Mouse (Mus musculus) kidney, adult 11 months (tissue): ENCODE data around the gene Tyms.
A peak's percentile ranks its signal among the peaks of the same experiment; 100 is the strongest.

Experiments used
- DNase-seq: peaks from one replicate; pipeline ENCODE4 v3.0.0; 2022

The Tyms gene

GRCm38 (mm10) chr5:30072825-30073821 is at the start of gene Tyms:
Tyms (minus strand) TSS chr5:30073617.
- DNase-seq: peak; percentile 73

- DNase-seq: no peak
Observed at GRCm38 (mm10) chr5:30122481-30122880, 49.1 kb upstream of the Tyms start.

GRCm38 (mm10) chr5:30120106-30120505 is 46.7 kb upstream of the Tyms start:
- DNase-seq: peak; percentile 73

- DNase-seq: peak; percentile 54
Observed at GRCm38 (mm10) chr5:30119163-30119562, 45.7 kb upstream of the Tyms start.

GRCm38 (mm10) chr5:30118018-30118417 is 44.6 kb upstream of the Tyms start:
- no peak for DNase-seq

- no peak for DNase-seq
Observed at GRCm38 (mm10) chr5:30115718-30116117, 42.3 kb upstream of the Tyms start.

- no peak for DNase-seq
Observed at GRCm38 (mm10) chr5:30114761-30115140, 41.3 kb upstream of the Tyms start.

- no peak for DNase-seq
Observed at GRCm38 (mm10) chr5:30113881-30114760, 40.7 kb upstream of the Tyms start.

GRCm38 (mm10) chr5:30112533-30113068 is 39.2 kb upstream of the Tyms start:
- DNase-seq: no peak

- no peak for DNase-seq
Observed at GRCm38 (mm10) chr5:30111771-30112170, 38.4 kb upstream of the Tyms start.

GRCm38 (mm10) chr5:30111126-30111525 is 37.7 kb upstream of the Tyms start:
- no peak for DNase-seq

GRCm38 (mm10) chr5:30110371-30111060 is 37.1 kb upstream of the Tyms start:
- DNase-seq: no peak

GRCm38 (mm10) chr5:30109899-30110298 is 36.5 kb upstream of the Tyms start:
- no peak for DNase-seq

- DNase-seq: no peak
Observed at GRCm38 (mm10) chr5:30108233-30108632, 34.8 kb upstream of the Tyms start.

GRCm38 (mm10) chr5:30107611-30108041 is 34.2 kb upstream of the Tyms start:
- no peak for DNase-seq

GRCm38 (mm10) chr5:30107186-30107585 is 33.8 kb upstream of the Tyms start:
- DNase-seq: no peak

- no peak for DNase-seq
Observed at GRCm38 (mm10) chr5:30106756-30107155, 33.3 kb upstream of the Tyms start.

GRCm38 (mm10) chr5:30105668-30106300 is 32.4 kb upstream of the Tyms start, which contains the start of gene 3110082J24Rik:
3110082J24Rik (minus strand) TSS chr5:30106086.
- no peak for DNase-seq

- DNase-seq: no peak
Observed at GRCm38 (mm10) chr5:30104841-30105667, 31.6 kb upstream of the Tyms start, which contains the start of gene Garem2. Garem2 (plus strand) TSS chr5:30105161.

- DNase-seq: no peak
Observed at GRCm38 (mm10) chr5:30104339-30104738, 30.9 kb upstream of the Tyms start.

GRCm38 (mm10) chr5:30103340-30103739 is 29.9 kb upstream of the Tyms start:
- no peak for DNase-seq
